Mouse (Mus musculus): Measurements from ENCODE around the gene Gsta3. TPM values are rescaled to one million over a fixed set of nuclear protein-coding genes. Genes with fewer than 3 reads are reported as not detected.

Gene Gsta3
- polyA plus RNA-seq, 1 experiment from 2014 or later, result not detected

Other genes with a start within 250 kb of the Gsta3 start
- gene Tram2, start 161.4 kb upstream of the Gsta3 start, polyA plus RNA-seq (2014; fragmentation: Nextera tagmentation; extraction: Ambion mirVana), result 8.7 and 9.0 TPM in 2 replicates
- gene Tmem14a, start 22.0 kb upstream of the Gsta3 start, polyA plus RNA-seq (2014; fragmentation: Nextera tagmentation; extraction: Ambion mirVana), result 9.3 and 11.8 TPM in 2 replicates
- gene Khdc1a, start 109.1 kb downstream of the Gsta3 start, polyA plus RNA-seq (2014; fragmentation: Nextera tagmentation; extraction: Ambion mirVana), result not detected in 2 replicates
- gene Khdc1c, start 127.7 kb downstream of the Gsta3 start, polyA plus RNA-seq (2014; fragmentation: Nextera tagmentation; extraction: Ambion mirVana), result not detected in 2 replicates
- not detected in 2 replicates for gene Khdc1b, start 143.0 kb downstream of the Gsta3 start, polyA plus RNA-seq (2014; fragmentation: Nextera tagmentation; extraction: Ambion mirVana)

Data from embryonic facial prominence, embryonic 11.5 days (tissue).